Mouse (Mus musculus) frontal cortex, adult (tissue): ENCODE data around the gene Bpgm.

Experiments
- ATAC-seq: cut with Nextera tagmentation; 2 replicates; pipeline ENCODE4 v1.9.2; 2017; ENCODE audit warnings: mild to moderate bottlenecking, moderate library complexity, mixed read lengths; ENCODE audit not compliant: low TSS enrichment

The Bpgm gene

GRCm38 (mm10) chr6:34529992-34530391, 54.0 kb downstream of the Bpgm start:
- no peak for ATAC-seq

DNA sequence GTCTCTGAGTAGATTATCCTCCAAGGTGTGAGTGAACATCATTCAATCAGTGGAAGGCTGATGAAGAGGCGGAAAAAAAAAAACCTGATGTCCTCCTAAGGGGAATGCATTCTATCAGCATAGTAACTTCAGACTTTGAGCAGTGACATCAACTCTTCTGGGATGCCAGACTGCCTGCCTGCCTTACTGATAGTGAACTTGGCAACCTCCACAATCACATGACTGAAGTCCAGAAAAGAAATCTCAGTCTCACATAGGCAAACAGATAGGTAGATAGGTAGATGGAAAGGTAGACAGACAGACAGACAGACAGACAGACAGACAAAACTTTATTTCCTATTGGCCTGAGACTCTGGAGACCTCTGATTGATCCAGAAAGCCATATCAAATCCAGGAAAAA, 57.0 kb downstream of the Bpgm start:
- no peak for ATAC-seq

DNA sequence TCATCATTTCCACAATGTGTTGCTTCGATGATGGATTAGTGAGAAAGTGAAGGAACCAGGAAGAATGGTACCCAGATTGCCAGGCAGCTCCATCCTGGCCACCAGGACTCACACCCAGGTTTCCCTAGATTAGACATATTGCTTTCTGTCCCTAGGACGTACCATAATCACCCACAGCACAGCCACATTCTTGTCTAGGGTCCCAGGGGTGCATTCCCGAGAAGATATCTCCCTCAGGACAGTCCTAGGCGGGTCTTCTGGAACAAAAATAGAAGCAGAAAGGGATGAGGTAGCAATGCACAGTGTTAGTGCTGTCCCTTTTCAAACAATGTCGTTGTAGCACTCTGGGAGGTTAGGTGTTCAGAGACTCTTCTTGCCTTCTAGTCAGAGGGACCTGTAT, 57.9 kb downstream of the Bpgm start:
- ATAC-seq, result no peak

DNA sequence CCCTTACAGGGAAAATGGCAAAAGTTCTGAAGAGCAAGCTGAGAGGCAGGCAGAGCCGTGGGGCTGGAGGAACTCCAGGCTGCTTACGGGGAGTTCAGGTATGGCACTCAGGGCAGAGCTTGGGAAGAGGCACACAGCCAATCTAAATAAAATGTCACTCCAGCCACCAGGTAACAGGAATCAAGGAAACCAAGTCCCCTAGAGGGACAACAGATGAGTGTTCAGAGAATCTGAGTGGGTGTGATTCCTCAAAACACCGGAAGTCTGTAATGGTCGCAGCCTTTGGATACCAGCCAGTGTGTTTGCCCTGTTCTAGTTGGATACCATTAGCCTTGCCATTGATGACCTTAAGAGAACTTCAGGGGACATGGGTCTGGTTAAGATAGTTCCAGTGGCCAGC, 66.9 kb downstream of the Bpgm start:
- ATAC-seq, result no peak

DNA sequence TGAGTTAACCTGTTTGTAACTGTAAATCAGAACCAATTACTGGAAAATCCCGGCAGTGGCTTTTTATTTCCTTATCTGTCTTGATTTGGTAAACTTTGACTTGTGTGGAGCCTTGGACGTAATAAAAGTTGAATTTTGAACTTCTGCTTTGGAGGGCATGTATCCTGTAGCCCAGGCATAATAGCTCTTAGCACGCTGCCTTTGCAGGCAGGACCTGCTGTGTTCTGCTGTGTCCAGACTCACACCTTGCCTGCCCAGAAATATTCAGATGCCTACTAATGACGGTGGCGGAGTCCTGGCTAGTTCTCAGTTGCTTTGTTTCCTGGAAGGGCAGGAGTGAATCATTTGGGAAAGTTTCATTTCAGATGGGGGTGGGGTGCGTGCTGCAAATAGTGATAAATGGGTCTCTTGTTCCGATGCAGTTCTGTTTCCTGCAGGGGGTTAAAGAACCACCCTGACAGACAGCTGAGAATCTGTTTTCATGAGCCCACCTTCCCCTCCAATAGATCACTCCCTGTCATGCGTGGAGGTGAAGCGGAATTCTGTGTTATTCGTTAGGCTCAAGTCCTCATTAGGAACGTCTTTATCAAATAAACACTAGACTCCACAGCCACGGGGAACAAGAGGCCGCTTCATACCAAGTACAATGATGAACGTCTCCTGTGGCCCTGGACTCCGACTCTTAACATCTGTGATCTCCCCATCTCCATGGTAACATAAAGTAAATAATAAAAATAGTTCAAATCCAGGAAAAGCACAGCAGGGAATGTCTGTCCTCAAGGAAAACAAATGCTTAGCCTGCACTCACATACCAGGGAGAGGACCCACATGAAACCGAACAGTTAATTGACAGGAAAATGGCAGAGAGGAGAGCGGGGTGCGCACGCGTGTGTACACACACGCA, 67.5 kb downstream of the Bpgm start:
- no peak for ATAC-seq

DNA sequence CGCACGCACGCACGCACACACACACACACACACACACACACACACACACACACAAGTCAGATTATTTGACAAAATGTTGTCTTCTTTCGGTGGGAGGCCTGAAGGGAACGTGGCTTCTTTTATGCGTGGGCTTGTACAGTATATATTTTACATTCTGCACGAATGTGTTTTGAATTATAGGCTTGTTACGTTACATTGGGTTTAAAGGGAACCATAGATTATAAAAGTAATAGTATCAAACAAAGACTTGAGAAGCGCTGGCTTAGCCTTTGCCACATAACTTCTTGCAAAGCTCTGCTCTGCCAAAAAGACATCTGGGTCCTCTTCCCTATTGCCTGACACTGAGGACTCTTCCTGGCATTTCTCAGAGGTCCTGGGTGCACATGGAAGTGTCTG, 68.2 kb downstream of the Bpgm start:
- ATAC-seq, result no peak

GRCm38 (mm10) chr6:34545286-34545685, 69.3 kb downstream of the Bpgm start:
- ATAC-seq, result no peak; the same call in 1 of the 2 replicates

- no peak for ATAC-seq
These were observed 72.5 kb downstream of the Bpgm start for GRCm38 (mm10) chr6:34548406-34548990.

DNA sequence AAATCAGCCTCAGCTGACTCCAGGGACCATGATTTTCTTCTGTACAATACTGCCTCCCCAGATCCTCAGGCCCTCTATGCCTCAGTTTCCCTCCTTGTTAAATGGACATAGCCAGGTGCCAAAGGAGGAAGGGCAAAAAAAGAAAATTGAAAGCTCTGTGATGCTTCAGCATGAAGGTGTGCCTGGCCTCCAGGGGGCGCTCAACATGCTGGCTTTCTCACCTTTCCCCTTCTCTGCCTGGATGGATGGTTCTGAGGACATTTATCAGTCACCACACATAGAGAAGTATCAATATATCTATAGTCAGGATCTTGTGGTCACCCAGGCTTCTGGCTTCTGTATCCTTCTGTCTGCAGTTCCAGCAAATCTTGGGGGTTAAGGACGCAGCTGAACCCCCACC, 73.0 kb downstream of the Bpgm start:
- no peak for ATAC-seq

- ATAC-seq, result no peak
These were observed 76.6 kb downstream of the Bpgm start for GRCm38 (mm10) chr6:34552489-34553157.

- ATAC-seq, result no peak
These were observed 78.4 kb downstream of the Bpgm start for GRCm38 (mm10) chr6:34554291-34554997.
